Mouse (Mus musculus) adipocyte (in vitro differentiated cells): ENCODE results near the gene Tra2a.
A peak's percentile ranks its signal among the peaks of the same experiment; 100 is the strongest.

Experiments
- DNase-seq: peaks from one replicate; pipeline ENCODE4 v3.0.0-alpha.2; 2016; ENCODE audit warnings: low spot score

The Tra2a gene

DNA sequence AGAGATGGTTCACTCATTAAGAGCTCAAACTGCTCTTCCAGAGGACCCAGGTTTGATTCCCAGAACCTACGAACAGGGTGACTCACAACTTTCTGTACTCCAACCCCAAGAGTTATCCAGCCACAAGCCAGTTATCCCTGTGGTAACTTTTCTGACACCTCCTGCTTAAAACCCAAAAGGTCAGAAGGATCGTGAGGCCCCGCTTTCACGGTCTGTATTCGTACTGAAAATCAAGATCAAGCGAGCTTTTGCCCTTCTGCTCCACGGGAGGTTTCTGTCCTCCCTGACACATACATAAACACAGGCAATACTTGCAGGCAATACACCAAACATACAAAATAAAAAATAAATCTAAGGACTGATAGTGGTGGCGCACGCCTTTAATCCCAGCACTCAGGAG is 27.5 kb downstream of the Tra2a start:
- DNase-seq, result peak; percentile 100

DNA sequence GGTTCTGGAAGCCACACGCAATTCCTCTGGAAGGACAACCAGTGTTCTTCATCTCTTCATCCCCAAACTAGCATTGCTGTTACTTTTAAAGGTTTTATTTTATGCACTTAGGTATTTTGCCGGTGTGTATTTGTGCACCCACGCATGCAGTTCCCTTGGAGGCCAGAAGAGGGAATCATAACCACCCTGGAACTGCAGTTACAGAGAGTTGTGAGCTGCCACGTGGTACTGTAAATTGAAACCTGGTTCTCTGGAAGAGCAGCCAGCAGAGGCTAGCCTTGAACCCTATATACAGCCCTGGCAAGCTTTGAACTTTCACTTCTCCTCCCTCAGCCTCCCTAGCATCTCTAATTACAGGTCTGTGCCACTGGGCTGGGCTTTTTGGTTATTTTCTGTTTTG is 30.5 kb downstream of the Tra2a start:
- no peak for DNase-seq

DNA sequence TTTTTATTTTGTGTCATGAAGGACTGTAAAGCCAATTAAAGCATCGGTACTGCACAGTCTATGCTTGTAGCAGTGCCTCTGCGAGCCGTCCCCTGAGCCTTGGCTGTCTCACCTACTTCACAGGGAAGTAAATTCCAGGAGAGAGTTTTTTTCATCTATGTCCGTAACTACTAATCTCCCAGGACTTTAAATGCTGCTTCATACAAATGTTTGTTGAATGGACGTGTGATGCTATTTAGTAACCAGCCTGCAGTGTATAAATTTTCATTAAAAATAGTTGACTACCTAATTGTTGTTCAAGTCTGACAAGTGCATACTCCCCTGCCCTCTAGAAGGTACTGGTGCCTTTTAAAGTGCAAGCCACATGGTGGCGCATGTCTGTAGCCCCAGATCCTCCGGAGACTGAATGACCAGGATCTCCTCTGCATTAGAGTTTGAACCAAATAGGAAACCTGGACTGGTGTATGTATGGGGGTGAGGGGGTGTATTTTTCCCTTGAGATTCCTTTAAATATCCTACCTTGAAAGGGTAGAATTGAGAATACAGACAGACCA is 35.6 kb downstream of the Tra2a start:
- peak; percentile 67 for DNase-seq

DNA sequence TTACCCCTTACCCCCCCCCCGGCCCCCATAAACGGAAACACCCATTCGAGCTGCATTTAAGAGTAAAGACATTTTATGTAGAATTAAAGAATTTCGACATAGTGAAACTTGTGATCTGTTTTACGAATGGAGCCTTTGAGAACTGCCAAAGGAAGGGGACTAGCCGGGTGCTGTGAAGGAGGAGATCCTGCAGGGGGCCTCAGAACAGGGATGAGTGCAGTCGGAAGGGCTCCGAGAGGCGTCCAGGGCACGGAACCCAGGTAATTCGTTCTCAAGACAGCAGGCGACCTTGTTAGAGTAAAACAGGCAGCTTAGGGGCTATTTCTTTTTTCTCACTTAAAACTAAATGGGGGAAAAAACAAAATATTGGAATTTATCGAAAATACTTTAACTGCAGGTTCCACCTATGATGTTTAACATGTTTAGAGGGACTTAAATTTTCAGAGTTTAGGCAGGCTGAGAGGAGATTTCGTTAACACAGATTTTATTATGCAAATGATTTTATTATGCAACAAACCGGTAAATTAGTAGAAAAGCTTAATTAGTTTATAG is 36.6 kb downstream of the Tra2a start:
- no peak for DNase-seq

DNA sequence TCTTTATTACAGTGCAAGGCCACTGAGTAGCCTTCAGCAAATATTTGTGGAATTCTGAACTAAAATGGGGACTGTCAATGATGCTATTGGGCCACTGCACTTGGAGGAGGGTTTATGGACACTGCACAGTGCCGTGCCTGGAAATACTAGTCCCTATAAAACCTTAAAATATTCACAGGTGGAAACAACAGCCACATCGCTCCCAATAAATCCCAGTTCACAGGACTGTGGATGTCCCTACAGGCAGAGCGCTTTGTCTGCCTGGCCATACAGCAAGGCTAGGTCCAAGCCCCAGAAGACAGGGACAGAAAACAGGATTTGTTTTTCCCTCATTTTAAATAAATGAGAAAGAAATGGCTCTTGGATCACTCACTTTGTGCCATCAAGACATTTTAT is 38.1 kb downstream of the Tra2a start:
- no peak for DNase-seq

DNA sequence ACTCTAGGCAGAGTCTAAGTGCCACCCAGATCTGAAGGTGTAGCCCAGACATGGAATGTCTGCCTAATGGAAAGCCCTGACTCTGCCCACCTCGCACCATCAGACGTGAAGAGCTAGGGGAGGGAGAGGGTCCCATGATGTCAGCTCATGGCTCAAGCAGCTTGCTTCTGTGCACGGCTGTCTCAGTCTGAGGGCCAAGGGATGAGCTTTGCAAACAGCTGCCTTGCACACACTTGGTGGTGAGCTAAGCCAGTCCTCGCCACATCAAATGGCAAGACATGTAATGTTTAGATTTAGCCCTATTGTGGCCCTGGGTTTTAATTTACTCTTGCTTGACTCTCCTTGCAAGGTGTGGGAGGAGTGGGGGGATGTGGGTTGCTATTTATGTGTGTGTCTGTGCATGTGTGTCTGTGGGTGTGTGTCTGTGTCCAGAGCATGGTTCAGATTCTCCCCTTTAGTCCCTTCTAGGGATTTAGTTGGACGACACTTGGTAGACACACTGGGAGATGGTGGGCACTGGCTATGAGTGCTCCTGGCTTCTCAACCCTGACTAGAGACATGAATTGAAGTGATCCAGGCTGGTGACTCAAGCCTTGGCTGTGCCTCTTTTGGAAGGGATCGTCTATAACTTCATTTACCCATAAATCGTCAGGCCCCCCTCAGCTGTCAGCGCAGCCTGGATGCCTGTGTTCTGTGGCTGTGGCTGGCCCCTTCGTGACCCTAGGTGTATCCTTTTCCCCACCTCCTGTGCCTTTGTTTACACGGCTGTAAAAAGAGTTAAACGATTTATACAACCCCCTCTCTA is 38.7 kb downstream of the Tra2a start:
- no peak for DNase-seq

DNA sequence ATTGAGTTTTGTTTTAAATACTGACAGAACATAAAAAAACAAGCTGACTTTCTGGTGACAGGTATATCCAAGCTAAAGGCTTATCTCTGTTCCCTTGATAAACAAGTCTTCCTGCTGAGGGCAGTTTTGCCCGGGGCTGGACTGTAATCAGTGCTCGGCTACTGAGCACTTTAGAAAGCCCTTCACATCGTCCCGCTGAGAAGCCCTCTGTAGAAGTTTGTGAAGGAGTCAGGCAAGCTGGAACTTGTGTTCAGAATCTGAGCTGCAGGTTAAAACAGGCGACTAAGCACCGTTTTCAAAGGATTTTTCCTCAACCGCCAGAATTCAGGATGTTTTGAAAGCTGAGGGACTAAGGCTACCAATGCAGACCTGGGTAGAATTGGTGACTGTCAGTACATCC is 41.9 kb downstream of the Tra2a start:
- DNase-seq, result no peak

DNA sequence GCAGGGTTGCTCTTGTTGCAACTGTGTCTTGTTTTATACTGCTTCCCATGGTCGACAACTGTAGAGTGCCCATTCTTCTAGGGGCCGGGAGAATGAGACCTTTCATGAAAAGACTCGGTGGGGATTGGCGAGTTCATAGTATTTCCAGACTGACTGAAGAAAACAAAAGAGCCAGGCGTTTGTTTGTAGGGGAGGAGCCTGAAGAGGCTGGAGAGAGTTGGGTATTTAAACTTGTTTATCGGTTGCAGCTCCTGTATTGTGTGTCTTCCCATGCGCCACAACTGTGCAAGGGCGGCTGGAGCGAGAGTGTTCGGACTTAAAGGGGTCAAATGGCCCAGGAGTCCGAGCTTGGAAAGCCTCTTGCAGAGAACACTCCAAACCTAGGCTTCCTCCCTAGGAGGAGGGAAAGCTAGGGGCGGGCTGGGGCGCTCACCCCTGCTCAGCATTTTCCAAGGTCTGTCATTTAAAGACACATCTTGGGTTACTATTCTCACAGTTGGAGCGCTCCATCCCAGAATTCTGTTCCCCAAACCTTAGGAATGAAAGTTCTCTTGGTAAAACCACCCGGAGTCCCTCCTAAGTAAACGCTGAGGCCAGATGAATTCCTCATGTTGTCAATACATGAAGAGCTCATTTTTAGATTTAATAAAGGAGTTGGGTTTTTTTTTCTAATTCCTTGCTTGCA is 43.8 kb downstream of the Tra2a start:
- no peak for DNase-seq

DNA sequence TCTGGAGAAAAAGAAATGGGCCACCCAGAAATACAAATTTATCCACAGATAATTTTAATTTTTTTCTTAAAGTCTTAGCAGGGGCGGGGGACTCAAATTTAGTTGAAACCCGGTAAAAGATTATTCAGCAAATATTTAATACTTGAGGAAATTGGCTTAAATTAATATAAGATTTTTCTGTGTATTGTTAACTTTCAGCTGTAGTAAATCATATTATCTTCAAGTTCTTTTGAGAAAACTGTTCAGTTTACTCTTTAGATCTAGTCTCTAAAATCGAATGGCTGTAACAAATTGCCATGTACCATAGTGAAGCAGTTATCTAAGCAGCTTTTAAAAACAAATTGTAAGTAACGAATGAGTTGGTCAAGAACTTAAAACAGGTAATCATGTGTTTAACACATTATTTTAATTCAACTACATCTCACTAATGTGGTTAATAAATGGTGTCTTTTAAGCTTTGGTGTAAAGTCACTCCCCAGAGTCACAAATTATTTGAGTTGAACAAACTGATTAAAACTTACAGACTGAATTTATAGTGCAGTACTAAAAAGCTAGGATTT is 44.8 kb downstream of the Tra2a start:
- DNase-seq, result peak; percentile 46

DNA sequence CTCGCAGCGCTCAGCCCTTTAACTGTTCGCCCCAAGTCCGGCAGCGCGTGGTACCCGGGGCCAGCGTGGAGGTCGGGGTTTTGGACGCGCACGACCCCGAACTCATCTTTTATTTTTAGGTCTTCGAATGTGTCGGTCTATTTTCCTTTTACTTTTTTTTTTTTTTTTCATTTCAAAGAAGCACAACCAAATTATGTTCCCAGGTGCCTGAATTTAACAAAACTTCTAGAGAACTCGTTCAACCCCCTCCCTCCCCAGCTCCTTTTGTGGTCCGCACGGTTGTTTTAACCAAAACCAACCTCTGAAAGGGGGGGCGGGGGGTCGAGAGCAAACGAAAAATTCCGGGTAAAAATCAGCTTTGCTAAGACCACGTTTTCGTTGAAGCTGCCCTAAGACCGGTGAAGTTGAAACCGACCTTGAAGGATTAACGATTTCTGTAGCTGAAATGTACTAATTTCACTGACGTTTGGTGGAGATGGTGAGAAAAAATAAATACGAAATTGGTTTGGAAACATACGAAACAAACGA is 45.5 kb downstream of the Tra2a start:
- peak; percentile 68 for DNase-seq

DNA sequence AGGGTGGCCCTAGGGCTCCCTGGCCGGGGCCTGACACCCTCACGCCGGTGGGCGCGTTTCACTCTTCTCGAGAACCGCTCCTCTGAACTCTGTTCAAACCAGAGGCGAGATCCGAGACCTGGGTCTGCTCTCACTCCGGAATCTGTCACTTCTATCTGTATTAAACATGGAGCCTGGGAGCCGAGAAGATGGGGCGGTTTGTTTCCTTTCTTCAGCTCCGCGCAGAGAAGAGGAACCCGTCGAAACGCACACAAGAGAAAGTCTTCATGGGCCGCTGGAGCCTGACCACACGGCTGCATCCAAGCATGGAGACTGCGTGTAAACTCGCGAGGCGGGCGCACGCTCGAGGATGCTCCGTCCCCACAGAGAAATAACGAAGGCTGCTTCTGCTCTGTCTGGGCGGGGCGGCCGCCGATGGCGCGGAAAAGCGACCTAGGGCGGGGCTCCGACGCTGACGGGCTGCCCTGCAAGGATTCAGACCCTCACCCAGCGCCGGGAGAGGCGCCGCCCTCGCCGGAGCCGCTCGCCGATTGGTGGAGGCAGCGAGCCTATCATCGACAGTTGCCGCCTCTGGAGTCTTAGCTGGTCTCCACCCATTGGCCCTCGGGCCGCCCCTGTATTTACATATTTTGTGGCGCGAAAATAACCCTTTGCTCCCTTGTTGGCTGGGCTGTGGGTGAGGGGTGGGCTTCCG is 46.1 kb downstream of the Tra2a start:
- DNase-seq, result peak; percentile 94

DNA sequence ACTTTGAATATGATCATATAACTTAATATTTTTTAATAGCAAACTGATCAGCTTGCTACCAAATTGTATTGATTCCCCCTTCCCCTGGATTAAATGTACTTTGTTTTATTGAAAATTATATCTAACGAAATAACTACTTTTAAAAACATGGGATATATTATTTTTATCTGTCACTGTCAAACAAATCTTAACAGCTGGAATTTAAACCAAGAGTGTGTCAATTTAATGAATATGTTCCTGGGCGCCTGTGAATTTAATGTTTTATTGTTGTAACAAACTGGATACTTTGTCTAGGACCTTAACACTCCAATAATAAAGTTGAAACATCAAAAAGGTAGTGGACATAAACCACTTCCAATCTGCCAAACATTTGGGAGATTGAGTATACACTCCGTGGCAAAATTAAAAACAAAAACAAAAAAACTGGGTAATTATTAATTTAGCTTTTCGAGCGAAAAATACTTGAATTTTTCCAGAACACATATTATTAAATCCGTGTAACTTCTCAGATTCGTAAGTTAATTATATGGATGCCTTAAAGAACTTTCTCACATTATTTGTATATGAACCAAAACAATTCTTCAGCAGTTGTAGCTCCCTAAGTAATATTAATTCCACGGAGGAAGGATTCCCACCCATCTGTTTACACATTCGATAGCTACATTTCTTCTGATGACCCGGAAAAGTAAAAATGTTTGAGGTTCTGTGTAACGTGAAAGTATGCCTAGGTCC is 46.9 kb downstream of the Tra2a start:
- no peak for DNase-seq

DNA sequence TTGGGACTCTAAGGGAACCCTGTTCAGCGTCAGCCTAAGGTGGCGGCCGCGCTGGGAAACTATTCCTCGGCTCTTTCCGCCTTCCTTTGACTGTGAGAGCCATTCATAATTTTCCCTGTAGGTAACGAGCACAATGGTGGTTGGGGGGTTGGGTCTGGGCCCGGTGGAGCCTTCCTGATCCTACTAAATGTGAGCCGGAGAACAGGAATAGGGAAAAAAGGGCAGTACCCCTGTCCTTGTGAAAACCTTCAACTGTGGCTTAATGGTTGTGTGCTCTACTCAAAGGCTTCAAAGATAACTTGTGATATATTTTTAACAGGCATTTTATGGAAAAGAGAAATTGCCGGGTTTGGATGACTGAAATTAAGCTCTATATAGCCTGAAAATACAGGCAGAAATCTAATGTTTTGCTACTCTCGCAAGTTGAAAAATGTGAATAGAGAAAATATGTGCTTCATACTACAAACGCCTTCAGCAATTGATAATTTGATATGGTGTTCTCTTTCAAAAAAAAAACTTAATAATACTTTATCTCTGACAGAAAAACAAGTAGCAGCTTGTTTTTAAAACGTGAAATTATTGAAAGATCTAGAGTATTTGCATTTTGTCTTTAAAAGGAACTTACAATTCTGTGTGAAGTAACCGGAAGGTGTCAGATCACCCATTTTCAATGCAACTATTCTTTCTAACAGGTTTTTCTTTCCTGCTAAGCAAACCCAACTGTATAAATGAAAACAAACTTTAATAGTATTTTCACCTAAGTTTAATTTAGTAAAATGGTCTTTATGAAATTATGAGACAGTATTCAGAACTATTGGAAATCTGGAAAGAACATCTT is 47.9 kb downstream of the Tra2a start:
- no peak for DNase-seq

DNA sequence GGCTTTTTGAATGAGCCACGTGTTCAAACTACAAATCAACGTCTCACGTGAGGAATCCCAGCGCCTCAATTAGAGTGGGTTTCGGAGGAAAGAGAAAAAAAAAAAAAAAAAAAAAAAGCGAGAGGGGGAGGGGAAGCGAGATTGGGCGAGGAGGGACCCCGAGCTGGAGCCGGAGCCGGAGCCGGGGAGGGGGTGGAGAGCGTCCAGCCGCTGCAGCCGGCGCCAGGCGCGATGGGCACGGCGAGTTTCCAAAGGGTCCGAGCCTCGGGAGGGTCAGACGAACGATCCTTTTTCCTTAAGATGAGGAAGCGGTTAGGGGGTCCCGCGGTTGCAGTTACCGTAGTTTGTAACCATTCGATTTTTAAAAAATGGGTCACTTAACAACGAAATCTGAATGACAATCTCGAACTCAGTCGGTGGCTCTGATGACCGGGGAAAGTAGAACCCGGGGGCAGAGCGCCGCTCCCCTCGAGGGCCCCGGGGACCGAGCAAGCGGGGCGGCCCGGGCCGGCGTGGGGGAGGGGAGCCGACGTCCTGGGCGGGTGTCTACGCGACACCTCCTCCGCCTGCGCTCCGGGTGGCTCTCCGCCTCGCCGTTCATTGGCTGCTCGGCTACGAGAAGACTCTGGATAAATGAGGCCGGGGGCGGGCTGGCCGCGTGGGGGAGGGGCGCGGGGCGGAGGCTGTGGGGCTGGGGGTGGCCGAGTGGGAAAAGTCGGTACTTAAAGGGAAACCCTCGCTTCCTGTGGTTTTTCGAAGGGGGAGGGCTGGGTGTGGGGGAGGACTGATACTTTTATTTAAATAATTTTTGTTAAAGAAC is 48.7 kb downstream of the Tra2a start, which contains the start of gene Igf2bp3:
Igf2bp3 (minus strand) TSS at position 30 of the 820 bp plus-strand sequence.
- peak; percentile 93 for DNase-seq

DNA sequence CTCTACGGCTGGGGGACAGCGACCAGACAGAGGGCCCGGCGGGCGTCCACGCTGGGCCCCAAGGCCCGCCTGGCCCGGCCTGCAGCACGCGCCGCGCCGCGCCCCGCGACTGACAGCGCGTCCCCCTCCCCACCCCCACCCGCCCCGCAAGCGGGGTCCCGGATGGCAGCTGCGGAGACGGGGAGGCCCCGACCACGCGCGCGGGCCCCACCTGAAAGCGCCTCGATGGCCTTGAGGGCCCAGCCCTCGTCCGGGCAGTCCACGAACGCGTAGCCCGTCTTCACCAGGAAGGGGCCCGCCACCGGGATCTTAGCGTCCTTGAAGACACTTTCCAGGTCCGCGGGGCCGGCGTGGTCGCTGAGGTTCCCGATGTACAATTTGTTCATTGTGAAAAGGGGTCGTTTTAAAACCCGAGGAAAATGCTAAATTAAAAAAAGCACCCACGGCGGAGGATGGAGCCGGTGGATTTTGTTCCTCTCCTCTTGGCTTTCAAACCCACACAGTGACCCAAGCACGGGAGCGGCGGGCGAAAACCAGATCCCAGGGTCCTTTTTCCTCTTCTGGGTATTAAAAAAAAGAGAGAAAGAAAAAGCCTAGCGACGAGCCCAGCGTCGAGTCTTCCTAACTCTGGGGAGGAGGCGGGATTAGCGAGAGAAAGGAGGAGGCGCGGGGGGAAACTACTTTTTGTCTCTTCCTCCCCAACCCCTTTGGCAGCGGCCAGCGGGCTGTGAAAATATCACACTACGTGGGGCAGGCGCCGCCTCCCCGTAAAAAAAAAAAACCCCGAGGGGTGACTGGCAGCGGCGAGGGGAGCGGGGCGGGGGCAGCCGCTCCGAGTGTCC is 49.5 kb downstream of the Tra2a start:
- DNase-seq, result peak; percentile 97

DNA sequence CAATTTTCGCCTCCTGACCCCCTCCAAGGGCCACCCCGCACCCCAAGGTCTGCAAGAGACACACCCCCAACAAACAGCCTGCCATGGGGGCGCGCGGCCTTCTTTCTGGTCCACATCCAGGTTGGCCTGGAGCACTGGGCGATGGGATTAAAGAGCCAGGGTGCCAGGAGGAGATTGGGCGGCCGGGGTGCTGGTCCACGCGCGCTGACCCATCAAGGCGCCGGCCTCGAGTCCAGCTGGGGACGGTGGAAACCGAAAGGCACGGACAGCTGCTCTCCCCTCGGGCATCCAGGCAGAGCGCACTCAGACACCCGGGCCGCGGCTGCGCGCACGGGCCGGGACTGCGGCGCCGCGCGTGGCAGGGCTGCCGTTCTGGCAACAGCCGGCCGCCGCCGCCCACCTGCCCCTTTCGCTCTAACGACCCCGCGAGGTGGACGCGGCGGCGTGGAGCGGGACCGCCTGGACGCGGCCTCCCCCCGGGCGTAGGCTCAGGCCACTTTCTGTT is 50.2 kb downstream of the Tra2a start:
- peak; percentile 47 for DNase-seq

DNA sequence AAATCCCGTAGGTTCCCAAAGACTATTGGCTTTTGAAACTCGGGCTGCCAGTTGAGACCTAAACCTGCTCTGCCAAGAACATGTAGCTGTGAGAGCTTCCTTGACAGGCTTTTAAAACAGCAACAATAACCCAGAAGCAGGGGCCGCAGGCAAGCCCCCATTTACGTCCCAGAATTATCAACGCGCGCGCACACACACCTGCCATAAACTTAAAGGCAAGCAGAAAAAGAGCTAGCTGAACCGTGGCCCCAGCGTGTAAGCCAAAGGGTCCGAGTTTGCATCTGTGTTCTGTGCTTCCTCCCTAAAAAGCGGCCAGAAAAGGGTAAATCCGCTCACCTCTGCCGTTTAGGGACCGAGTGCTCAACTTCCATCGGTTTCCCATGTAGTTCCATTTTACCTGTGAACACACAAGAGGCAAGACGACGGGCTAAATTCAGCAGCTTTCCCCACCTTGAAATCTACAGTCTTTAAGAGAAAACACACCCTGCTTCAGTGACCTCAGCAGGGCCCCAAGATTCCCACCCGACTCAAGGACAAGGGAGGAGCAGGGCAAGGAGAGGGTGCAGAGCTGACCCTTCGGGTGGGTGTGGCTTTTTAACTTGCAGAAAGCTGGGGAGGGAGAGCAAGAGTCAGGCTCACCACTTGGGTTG is 50.8 kb downstream of the Tra2a start:
- no peak for DNase-seq

DNA sequence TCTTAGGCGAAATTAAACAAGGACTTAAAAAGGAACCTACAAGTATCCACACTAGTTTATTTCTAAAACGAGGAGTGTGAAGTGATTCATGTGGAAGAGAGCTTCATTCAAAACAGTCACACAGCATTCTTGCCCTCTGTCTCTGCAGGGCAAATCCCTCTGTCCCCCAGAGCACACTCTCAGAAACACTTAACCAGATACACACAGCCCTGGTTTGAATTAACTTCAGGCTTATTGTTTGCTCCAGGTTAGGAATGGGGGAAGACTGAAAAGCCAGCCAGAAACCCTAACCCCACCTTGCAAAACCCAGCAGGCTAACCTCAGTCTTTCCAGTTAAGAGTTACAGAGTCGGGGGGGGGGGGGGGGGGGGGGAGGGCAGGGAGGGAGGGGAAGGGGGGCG is 51.7 kb downstream of the Tra2a start:
- DNase-seq, result no peak
